Mouse (Mus musculus) stomach, postnatal 0 days (tissue): ENCODE measurements at regions not wholly inside any gene's neighbourhood (a gene's known extent, or its start where the extent isn't known, plus 50 kb on each side); places are given as distances from the start of the nearest gene placed in this dataset.

Source experiments
- CTCF ChIP-seq: IDR thresholded peaks from 2 replicates; pipeline ENCODE4 v1.5.1; 2016; ENCODE audit warnings: antibody characterized with exemption, low read depth, mild to moderate bottlenecking, moderate library complexity
- EP300 ChIP-seq: optimal IDR thresholded peaks from 2 replicates; pipeline ENCODE3; 2016; ENCODE audit warnings: antibody characterized with exemption

DNA sequence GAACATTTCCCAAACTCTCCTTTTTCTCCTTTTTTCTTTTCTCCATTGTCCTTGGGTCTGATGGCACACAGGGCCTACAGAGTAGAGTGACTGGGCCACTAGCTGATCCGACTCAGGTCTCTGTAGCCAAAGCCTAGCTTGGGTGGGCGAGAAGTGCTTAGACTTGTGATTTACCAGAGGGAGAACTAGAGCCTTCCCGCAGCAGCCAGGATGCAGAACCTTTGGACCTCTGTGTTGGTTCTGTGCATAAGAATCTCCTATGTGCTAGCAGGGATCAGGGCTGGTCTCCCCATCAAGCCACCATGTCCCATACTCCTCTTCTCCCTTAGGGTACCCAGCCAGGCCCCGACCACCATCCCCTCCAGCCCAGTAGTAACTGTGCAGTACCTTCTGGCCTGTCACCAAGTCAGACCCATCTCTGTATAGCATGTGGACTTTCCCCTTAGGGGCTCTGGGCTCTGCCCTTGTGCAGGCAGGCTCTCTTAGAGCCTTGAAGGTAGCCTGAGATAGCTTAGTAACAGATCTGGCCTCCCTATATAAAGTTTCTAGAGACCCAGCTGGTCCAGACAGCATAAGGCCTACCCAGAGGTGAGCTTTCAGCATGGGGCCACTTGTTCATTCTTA, 94.6 kb downstream of the 1700001O22Rik start:
- TF ChIP-seq CTCF (no peak), EP300 (no peak)
